Mouse (Mus musculus) heart, postnatal 0 days (tissue): ENCODE measurements around the gene 9930022D16Rik. TPM values are rescaled to one million over a fixed set of nuclear protein-coding genes. Genes with fewer than 3 reads are reported as not detected.

Experiments
- ATAC-seq: fragments of 200-750 bp; cut with Nextera tagmentation; 2 replicates; pipeline ENCODE4 v1.8.0; 2017; ENCODE audit warnings: low read depth, moderate number of reproducible peaks, moderate library complexity; ENCODE audit not compliant: insufficient read depth
- DNase-seq: peaks from one replicate; pipeline ENCODE4 v3.0.0-alpha.2; 2016; ENCODE audit warnings: low spot score
- H3K27ac ChIP-seq: fragments of 300-500 bp; sonication (generic); 2 replicates; pipeline ENCODE4 v1.5.1; 2014; ENCODE audit warnings: low read depth, mild to moderate bottlenecking
- H3K27me3 ChIP-seq: fragments of 300-500 bp; sonication (generic); 2 replicates; pipeline ENCODE4 v1.6.1; 2014; ENCODE audit warnings: low read length, mixed read lengths; ENCODE audit not compliant: control insufficient read depth, insufficient read depth
- H3K36me3 ChIP-seq: fragments of 300-500 bp; sonication (generic); replicated peaks from 2 replicates; pipeline ENCODE4 v1.6.1; 2014; ENCODE audit warnings: low read length, mixed read lengths; ENCODE audit not compliant: control insufficient read depth, insufficient read depth
- H3K4me1 ChIP-seq: fragments of 300-500 bp; sonication (generic); 2 replicates; pipeline ENCODE4 v1.6.1; 2014; ENCODE audit warnings: antibody characterized with exemption; ENCODE audit not compliant: control insufficient read depth, insufficient read depth
- H3K4me2 ChIP-seq: fragments of 300-500 bp; sonication (generic); 2 replicates; pipeline ENCODE4 v1.6.1; 2014; ENCODE audit warnings: low read depth, mild to moderate bottlenecking, low read length, moderate library complexity
- H3K4me3 ChIP-seq: fragments of 300-500 bp; sonication (generic); 2 replicates; pipeline ENCODE4 v1.5.1; 2014; ENCODE audit warnings: low read depth, low read length
- H3K9ac ChIP-seq: fragments of 300-500 bp; sonication (generic); replicated peaks from 2 replicates; pipeline ENCODE4 v1.6.1; 2014; ENCODE audit warnings: low read depth, low read length, mixed read lengths
- H3K9me3 ChIP-seq: fragments of 300-500 bp; sonication (generic); replicated peaks from 2 replicates; pipeline ENCODE4 v1.6.1; 2016; ENCODE audit warnings: low read length; ENCODE audit not compliant: control insufficient read depth
- CTCF ChIP-seq: IDR thresholded peaks from 2 replicates; pipeline ENCODE4 v1.5.1; 2016; ENCODE audit warnings: antibody characterized with exemption, control low read depth, low read depth
- EP300 ChIP-seq: IDR thresholded peaks from 2 replicates; pipeline ENCODE4 v1.6.1; 2016; ENCODE audit warnings: antibody characterized with exemption, low read depth
- WGBS: fragments of 180-500 bp; shearing (Covaris S2); extraction: QIAGEN DNeasy Blood & Tissue Kit; methylation state at CpG from one replicate; pipeline ENCODE4 v1.1.7; 2014; 5-methylcytosine and 5-hydroxymethylcytosine counted together
- polyA plus RNA-seq: library from polyadenylated mRNA; unstranded; fragments of >200 nt; fragmentation: Nextera tagmentation; extraction: Ambion mirVana; gene quantifications from 2 replicates; pipeline ENCODE4 v1.2.1, GENCODE M21; 2015
- total RNA-seq: library from RNA; depleted of rRNA; stranded (reverse); fragments of >200 nt; gene quantifications from 2 replicates; pipeline ENCODE4 v1.2.3, GENCODE M21; 2014; ENCODE audit warnings: low replicate concordance

9930022D16Rik gene
- total and polyA plus RNA-seq, 2 experiments from 2014 or later, result not detected

DNA sequence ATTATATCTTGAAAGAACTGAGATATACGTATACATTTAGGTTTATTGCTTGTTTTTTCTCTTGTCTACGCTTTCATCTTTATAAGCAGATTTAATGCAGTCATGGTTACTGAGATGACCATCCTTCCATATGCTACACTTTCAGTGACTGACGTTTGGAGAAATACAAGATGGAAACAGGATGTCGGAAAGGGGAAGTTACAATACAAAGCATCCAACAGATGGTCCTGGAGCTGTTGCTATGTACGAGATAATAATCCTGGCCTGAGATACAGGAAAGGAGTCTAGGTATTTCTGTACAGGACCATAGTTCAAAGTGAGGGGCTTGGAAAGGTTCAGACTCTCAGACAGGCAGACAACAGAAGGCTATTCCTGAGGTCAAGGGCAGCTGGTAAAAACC lies 33.1 kb upstream of the 9930022D16Rik start:
- TF ChIP-seq CTCF, result no peak
- TF ChIP-seq EP300, result no peak
- H3K27ac ChIP-seq, result no peak overlapping the region
- peaks cover 35% of the 10 kb centered on the region for H3K4me1 ChIP-seq
- ATAC-seq, result no peak
- H3K4me2 ChIP-seq, result no peak overlapping the region
- DNase-seq, result no peak
- no peaks in the 10 kb centered on the region for H3K36me3 ChIP-seq
- no peaks in the 10 kb centered on the region for H3K27me3 ChIP-seq
- 68% methylated on average over 5 of the region's 5 CpGs for WGBS
- H3K9ac ChIP-seq, result no peak overlapping the region
- H3K9me3 ChIP-seq, result no peaks in the 10 kb centered on the region
- H3K4me3 ChIP-seq, result no peak overlapping the region

DNA sequence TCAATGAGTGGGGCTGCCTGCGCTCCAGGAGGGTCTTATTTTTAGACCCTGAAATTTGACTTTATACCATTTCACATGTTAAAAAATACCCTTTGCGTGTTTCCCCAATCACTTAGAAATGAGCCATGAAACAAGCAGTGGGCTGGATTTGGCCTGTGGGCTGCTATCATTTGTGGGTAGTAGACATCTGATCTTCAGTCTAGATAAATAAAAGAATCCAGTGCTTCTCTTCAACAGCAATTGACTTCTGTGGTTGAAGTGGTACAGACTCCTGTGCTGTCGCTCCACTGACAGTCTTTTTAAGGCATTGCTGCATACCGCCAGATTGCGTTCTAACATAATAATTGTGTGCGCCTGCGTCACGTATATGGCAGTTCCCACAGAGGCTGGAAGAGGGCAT lies 28.4 kb upstream of the 9930022D16Rik start:
- ATAC-seq (no peak), DNase-seq (no peak)
- Histone ChIP-seq H3K4me2 (no peak overlapping the region), H3K27ac (no peak overlapping the region), H3K9ac (no peak overlapping the region), H3K27me3 (no peaks in the 10 kb centered on the region), H3K4me3 (no peak overlapping the region), H3K4me1 (peaks cover 18% of the 10 kb centered on the region), H3K36me3 (no peaks in the 10 kb centered on the region), H3K9me3 (no peaks in the 10 kb centered on the region)
- TF ChIP-seq EP300 (no peak), CTCF (no peak)
- 85% methylated on average over 8 of the region's 8 CpGs for WGBS

DNA sequence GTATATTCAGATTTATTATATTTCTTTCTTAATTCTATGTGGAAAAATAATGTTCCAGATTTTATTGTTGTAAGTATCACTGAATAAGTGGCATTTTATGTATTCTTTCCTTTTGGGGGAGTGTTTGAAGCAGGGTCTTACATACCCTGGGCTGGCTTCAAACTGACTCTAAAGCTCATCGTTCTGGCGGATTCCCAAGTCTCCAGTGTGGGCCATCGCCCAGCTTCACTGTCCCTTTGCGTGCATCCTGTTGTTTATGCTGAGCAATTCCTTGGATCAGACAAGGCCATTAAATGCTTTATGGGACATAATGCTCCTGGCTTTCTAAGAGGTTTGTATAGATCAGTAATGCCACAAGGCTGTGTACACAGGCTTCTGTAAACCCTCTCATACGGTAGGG lies 24.7 kb upstream of the 9930022D16Rik start:
- Histone ChIP-seq H3K27ac (no peak overlapping the region), H3K36me3 (no peaks in the 10 kb centered on the region; the same call in none of the 2 replicates), H3K4me2 (no peak overlapping the region), H3K9me3 (no peaks in the 10 kb centered on the region), H3K9ac (no peak overlapping the region), H3K4me3 (no peak overlapping the region), H3K27me3 (no peaks in the 10 kb centered on the region), H3K4me1 (peaks cover 11% of the 10 kb centered on the region; the same call in 1 of the 2 replicates)
- DNase-seq (no peak), ATAC-seq (no peak)
- TF ChIP-seq CTCF, result no peak
- no peak for TF ChIP-seq EP300
- WGBS, result 81% methylated on average over 5 of the region's 5 CpGs

DNA sequence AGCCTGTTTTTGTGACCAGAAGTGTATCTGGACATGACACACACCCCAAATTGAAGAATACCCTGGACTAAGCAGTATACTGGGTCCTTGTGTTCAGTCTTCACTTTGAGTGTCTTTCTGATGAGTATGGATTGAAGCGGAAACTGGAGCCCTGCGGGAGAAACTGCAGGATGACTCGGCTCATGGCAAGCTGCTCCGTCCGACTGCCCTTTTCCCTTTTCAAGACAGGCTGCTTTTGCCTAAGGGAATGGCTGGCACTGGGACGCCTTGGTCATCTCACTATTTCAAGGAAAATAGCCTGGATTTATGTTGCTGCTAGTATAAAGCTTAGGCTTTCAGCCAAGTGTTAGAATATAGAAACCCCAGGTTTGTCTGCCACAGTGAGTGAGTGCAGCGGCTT lies 22.5 kb upstream of the 9930022D16Rik start:
- DNase-seq, result no peak
- no peak overlapping the region for H3K27ac ChIP-seq
- no peaks in the 10 kb centered on the region for H3K27me3 ChIP-seq
- 84% methylated on average over 7 of the region's 7 CpGs for WGBS
- no peak overlapping the region for H3K4me3 ChIP-seq
- H3K4me1 ChIP-seq, result peaks cover 11% of the 10 kb centered on the region; the same call in 1 of the 2 replicates
- H3K4me2 ChIP-seq, result no peak overlapping the region
- no peak for TF ChIP-seq EP300
- TF ChIP-seq CTCF, result no peak
- ATAC-seq, result no peak
- peaks cover 14% of the 10 kb centered on the region for H3K36me3 ChIP-seq
- no peak overlapping the region for H3K9ac ChIP-seq
- no peaks in the 10 kb centered on the region for H3K9me3 ChIP-seq

DNA sequence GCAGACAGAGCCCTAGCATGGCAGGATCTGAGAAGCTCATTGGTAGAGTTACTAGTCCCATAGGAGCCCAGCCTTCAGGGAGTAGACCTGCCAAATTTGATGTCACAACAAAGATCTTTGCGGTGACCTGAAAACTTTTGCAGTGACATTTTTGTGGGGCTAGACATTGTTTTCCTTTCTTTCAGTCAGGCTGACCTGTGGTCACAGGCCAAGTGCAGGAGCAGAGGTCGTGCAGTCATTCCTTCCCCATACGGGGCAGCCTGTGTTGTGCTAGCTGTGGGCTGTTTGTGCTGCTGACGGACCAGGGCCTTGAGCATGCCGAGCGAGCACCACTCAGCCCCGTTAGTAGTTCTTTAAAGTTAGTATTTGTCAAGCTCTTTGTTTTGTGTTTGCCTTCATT lies 22.0 kb upstream of the 9930022D16Rik start:
- H3K4me1 ChIP-seq, result peaks cover 9% of the 10 kb centered on the region; the same call in 1 of the 2 replicates
- ATAC-seq (no peak), DNase-seq (no peak)
- no peaks in the 10 kb centered on the region for H3K9me3 ChIP-seq
- 76% methylated on average over 7 of the region's 7 CpGs for WGBS
- H3K9ac ChIP-seq, result no peak overlapping the region
- peaks cover 19% of the 10 kb centered on the region for H3K36me3 ChIP-seq
- H3K27ac ChIP-seq, result no peak overlapping the region
- no peak overlapping the region for H3K4me3 ChIP-seq
- H3K27me3 ChIP-seq, result no peaks in the 10 kb centered on the region
- H3K4me2 ChIP-seq, result no peak overlapping the region
- no peak for TF ChIP-seq EP300
- TF ChIP-seq CTCF, result no peak

DNA sequence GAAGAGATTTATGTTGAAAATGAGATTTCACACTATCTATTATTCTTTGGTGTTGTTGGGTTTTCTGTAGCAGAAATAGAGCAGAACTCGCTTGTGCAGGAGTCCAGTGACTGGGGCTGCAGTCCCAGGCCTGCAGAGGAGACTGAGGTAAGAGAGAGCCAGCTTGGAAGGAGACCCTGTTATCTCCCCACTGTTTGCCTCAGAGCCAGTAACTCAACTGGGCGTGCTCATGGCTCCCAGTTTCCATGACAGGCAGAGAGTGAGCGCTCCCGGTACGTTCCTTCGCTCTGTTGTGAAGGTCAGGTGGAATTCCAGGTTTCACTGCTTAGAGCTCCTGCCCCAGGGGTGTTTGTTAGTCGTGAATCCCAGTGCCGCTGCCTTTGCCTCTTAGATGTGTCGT lies 21.1 kb upstream of the 9930022D16Rik start:
- H3K4me3 ChIP-seq, result no peak overlapping the region
- ATAC-seq (no peak), DNase-seq (no peak)
- no peak overlapping the region for H3K4me2 ChIP-seq
- WGBS, result 71% methylated on average over 9 of the region's 9 CpGs
- no peak overlapping the region for H3K9ac ChIP-seq
- peaks cover 26% of the 10 kb centered on the region for H3K36me3 ChIP-seq
- no peaks in the 10 kb centered on the region for H3K27me3 ChIP-seq
- no peaks in the 10 kb centered on the region for H3K9me3 ChIP-seq
- TF ChIP-seq EP300 (no peak), CTCF (no peak)
- 0 out of 2 replicates have a peak, but pooled peaks cover 6% of the 10 kb centered on the region for H3K4me1 ChIP-seq
- no peak overlapping the region for H3K27ac ChIP-seq
